Mouse (Mus musculus) C2C12 (cell line): ENCODE data around the gene Azi2.

ENCODE experiments used
- CTCF ChIP-seq: IDR thresholded peaks from one replicate; pipeline ENCODE4 v1.5.1; 2011; ENCODE audit not compliant: control insufficient read depth, insufficient read depth, insufficient read length
- MAX ChIP-seq: IDR thresholded peaks from one replicate; pipeline ENCODE4 v1.6.1; 2011; ENCODE audit warnings: mild to moderate bottlenecking, control low read depth
- MYOD1 ChIP-seq: IDR thresholded peaks from one replicate; pipeline ENCODE4 v1.6.1; 2011; ENCODE audit warnings: low read depth; ENCODE audit not compliant: control insufficient read depth, insufficient read length
- MYOG ChIP-seq: IDR thresholded peaks from one replicate; pipeline ENCODE4 v1.6.1; 2011; ENCODE audit not compliant: control insufficient read depth, insufficient read length; ENCODE audit errors: extremely low read depth
- USF1 ChIP-seq: IDR thresholded peaks from one replicate; pipeline ENCODE4 v1.6.1; 2011; ENCODE audit warnings: low read depth, mild to moderate bottlenecking, control low read depth, moderate library complexity

- TF ChIP-seq MAX (no peak), CTCF (no peak), MYOD1 (no peak), MYOG (no peak), USF1 (no peak)
Observed at GRCm38 (mm10) chr9:118100484-118100883, 60.2 kb downstream of the Azi2 start.
